Comparison of ENCODE assay signal across 15 mouse cellular contexts in genomic region chr13:43967516-43967915, GRCm38 (mm10).
A peak's percentile ranks its signal among the peaks of the same experiment; 100 is the strongest.
DNase-seq lines count a peak whose midpoint lies in the region; ATAC-seq lines count a peak whose summit lies in the region.
"Had no signal": no experiment of that assay in that cellular context is flagged by ENCODE, and none has a peak within 500 bp of the region (broad histone marks: within the 10 kb centered on the region; RNA-seq: fewer than 3 reads in every experiment).

No protein-coding gene starts in this region.

- ATAC-seq in heart, embryonic 11.5 days (replicated peaks; ENCODE audit: insufficient number of reproducible peaks, low FRiP score, low TSS enrichment): no peak
- ATAC-seq: forebrain, embryonic 14.5 days; midbrain, embryonic 16.5 days had no signal

- H3K4me1 ChIP-seq in heart, embryonic 11.5 days (ENCODE audit: control insufficient read depth, insufficient read depth, low read length): no peaks in the 10 kb centered on the region
- H3K4me1 ChIP-seq: heart, embryonic 13.5 days; liver, embryonic 13.5 days had no signal

- H3K9ac ChIP-seq in heart, embryonic 11.5 days (ENCODE audit: low read depth, low read length): no peak overlapping the region
- H3K9ac ChIP-seq: heart, embryonic 13.5 days; liver, embryonic 13.5 days had no signal

- no peaks in the 10 kb centered on the region for H3K9me3 ChIP-seq in heart, embryonic 11.5 days (replicated peaks; ENCODE audit: control insufficient read depth, low read length)
- H3K9me3 ChIP-seq: heart, embryonic 13.5 days; liver, embryonic 13.5 days had no signal

- no peaks in the 10 kb centered on the region for H3K27me3 ChIP-seq in heart, embryonic 11.5 days (ENCODE audit: control insufficient read depth, insufficient read depth, low read length)
- H3K27me3 ChIP-seq: heart, embryonic 13.5 days; liver, embryonic 13.5 days had no signal

- WGBS in heart, embryonic 11.5 days (ENCODE audit: insufficient replicate concordance): 55% methylated on average over 5 of the region's 5 CpGs

- H3K27ac ChIP-seq in heart, embryonic 11.5 days (ENCODE audit: low read depth, low read length): no peak overlapping the region
- H3K27ac ChIP-seq: heart, embryonic 13.5 days; liver, embryonic 13.5 days had no signal

- H3K36me3 ChIP-seq in heart, embryonic 11.5 days (ENCODE audit: control insufficient read depth, insufficient read depth, low read length): no peaks in the 10 kb centered on the region
- H3K36me3 ChIP-seq: heart, embryonic 13.5 days; liver, embryonic 13.5 days had no signal

- no peak overlapping the region for H3K4me3 ChIP-seq in heart, embryonic 11.5 days (ENCODE audit: low read depth, low read length)
- H3K4me3 ChIP-seq: heart, embryonic 13.5 days; liver, embryonic 13.5 days had no signal

- peak; percentile 37 to 38 for DNase-seq in heart, adult 18-20 months
- DNase-seq in 3T3-L1 (ENCODE audit: low read depth, low spot score): peak; percentile 68
- peak; percentile 30 for DNase-seq in cerebellum, adult 8-10 months
- DNase-seq in gastrocnemius, postnatal 10 days: peak; percentile 57
- DNase-seq in thymus, postnatal 10 days (ENCODE audit: low spot score in 2 of 2): no peak
- no peak for DNase-seq in testis, postnatal 14 days (ENCODE audit: low spot score)
- DNase-seq in layer of hippocampus, postnatal 25 days (ENCODE audit: extremely low spot score in 1 of 2, low spot score in 1 of 2): no peak
- DNase-seq: liver, embryonic 13.5 days; lung, postnatal 36 days; right cerebral cortex, adult 18-20 months; thymus, adult 18-20 months had no signal

- H3K4me2 ChIP-seq in heart, embryonic 11.5 days: no peak overlapping the region
- H3K4me2 ChIP-seq: heart, embryonic 13.5 days; liver, embryonic 13.5 days had no signal

Comparison
In these comparisons a context has a peak if more than half of its experiments do, and no peak if none do; other contexts are left out.
1. DNase-seq: peak in heart, adult 18-20 months (2 of 2), 3T3-L1 (single experiment), cerebellum, adult 8-10 months (single experiment) and gastrocnemius, postnatal 10 days (single experiment); none in thymus, postnatal 10 days (0 of 2), testis, postnatal 14 days (single experiment) and layer of hippocampus, postnatal 25 days (0 of 2).